Mouse (Mus musculus) bone marrow macrophage, adult 2 months (primary cell): ENCODE measurements at regions not wholly inside any gene's neighbourhood (a gene's known extent, or its start where the extent isn't known, plus 50 kb on each side); places are given as distances from the start of the nearest gene placed in this dataset.

Experiments used
- CTCF ChIP-seq: IDR thresholded peaks from 2 replicates; pipeline ENCODE4 v1.5.1; 2012; ENCODE audit warnings: low read depth, mild to moderate bottlenecking, low read length, moderate library complexity
- POLR2A ChIP-seq: IDR thresholded peaks from 2 replicates; pipeline ENCODE4 v1.6.1; 2012; ENCODE audit warnings: mild to moderate bottlenecking, low read depth, low read length, borderline replicate concordance

- TF ChIP-seq CTCF (no peak), POLR2A (no peak)
Observed at GRCm38 (mm10) chr12:8439957-8440356, 59.9 kb downstream of the Rhob start.
